Mouse (Mus musculus): ENCODE measurements around the gene Isoc2a.

Gene Isoc2a

GRCm38 (mm10) chr7:4918681-4919080, 41.7 kb downstream of the Isoc2a start:
- no peak for DNase-seq (ENCODE audit: low spot score)

- DNase-seq (ENCODE audit: low spot score): no peak
Measured at GRCm38 (mm10) chr7:4919096-4919495, 42.1 kb downstream of the Isoc2a start.

- DNase-seq (ENCODE audit: low spot score): no peak
Measured at GRCm38 (mm10) chr7:4919971-4920370, 43.0 kb downstream of the Isoc2a start.

GRCm38 (mm10) chr7:4920496-4920895, 43.5 kb downstream of the Isoc2a start:
- no peak for DNase-seq (ENCODE audit: low spot score)

GRCm38 (mm10) chr7:4920976-4921823, 44.2 kb downstream of the Isoc2a start:
- no peak for DNase-seq (ENCODE audit: low spot score)

GRCm38 (mm10) chr7:4921824-4922482, 45.0 kb downstream of the Isoc2a start, which contains the start of gene Nat14:
Gene Nat14 (plus strand): TSS chr7:4922028.
- DNase-seq (ENCODE audit: low spot score): no peak

GRCm38 (mm10) chr7:4922508-4922907, 45.6 kb downstream of the Isoc2a start:
- DNase-seq (ENCODE audit: low spot score): no peak

- no peak for DNase-seq (ENCODE audit: low spot score)
Measured at GRCm38 (mm10) chr7:4922931-4923565, 46.1 kb downstream of the Isoc2a start.

GRCm38 (mm10) chr7:4923586-4924364, 46.8 kb downstream of the Isoc2a start:
- DNase-seq (ENCODE audit: low spot score): no peak

- no peak for DNase-seq (ENCODE audit: low spot score)
Measured at GRCm38 (mm10) chr7:4924483-4924882, 47.5 kb downstream of the Isoc2a start.

- DNase-seq (ENCODE audit: low spot score): no peak
Measured at GRCm38 (mm10) chr7:4924891-4925301, 47.9 kb downstream of the Isoc2a start.

- no peak for DNase-seq (ENCODE audit: low spot score)
Measured at GRCm38 (mm10) chr7:4925441-4926381, 48.8 kb downstream of the Isoc2a start, which contains the start of gene Ssc5d. Gene Ssc5d (plus strand): TSS chr7:4925785.

- no peak for DNase-seq (ENCODE audit: low spot score)
Measured at GRCm38 (mm10) chr7:4926849-4927248, 49.9 kb downstream of the Isoc2a start.

GRCm38 (mm10) chr7:4927711-4928110, 50.8 kb downstream of the Isoc2a start:
- no peak for DNase-seq (ENCODE audit: low spot score)

- no peak for DNase-seq (ENCODE audit: low spot score)
Measured at GRCm38 (mm10) chr7:4928323-4928722, 51.4 kb downstream of the Isoc2a start.

GRCm38 (mm10) chr7:4933103-4933502, 56.1 kb downstream of the Isoc2a start:
- DNase-seq (ENCODE audit: low spot score): no peak

- no peak for DNase-seq (ENCODE audit: low spot score)
Measured at GRCm38 (mm10) chr7:4934160-4934914, 57.4 kb downstream of the Isoc2a start.

GRCm38 (mm10) chr7:4936832-4937231, 59.9 kb downstream of the Isoc2a start:
- no peak for DNase-seq (ENCODE audit: low spot score)

- DNase-seq (ENCODE audit: low spot score): no peak
Measured at GRCm38 (mm10) chr7:4937392-4937791, 60.4 kb downstream of the Isoc2a start.

- peak; percentile 49 for DNase-seq (ENCODE audit: low spot score)
Measured at GRCm38 (mm10) chr7:4938456-4938855, 61.5 kb downstream of the Isoc2a start.

All from spleen, adult 12 weeks (tissue).